Mouse (Mus musculus): ENCODE results near the gene Flg2. TPM values are rescaled to one million over a fixed set of nuclear protein-coding genes. Genes with fewer than 3 reads are reported as not detected.

Flg2 gene
- polyA plus RNA-seq (2017; shearing (Covaris generic)), result not detected

DNA sequence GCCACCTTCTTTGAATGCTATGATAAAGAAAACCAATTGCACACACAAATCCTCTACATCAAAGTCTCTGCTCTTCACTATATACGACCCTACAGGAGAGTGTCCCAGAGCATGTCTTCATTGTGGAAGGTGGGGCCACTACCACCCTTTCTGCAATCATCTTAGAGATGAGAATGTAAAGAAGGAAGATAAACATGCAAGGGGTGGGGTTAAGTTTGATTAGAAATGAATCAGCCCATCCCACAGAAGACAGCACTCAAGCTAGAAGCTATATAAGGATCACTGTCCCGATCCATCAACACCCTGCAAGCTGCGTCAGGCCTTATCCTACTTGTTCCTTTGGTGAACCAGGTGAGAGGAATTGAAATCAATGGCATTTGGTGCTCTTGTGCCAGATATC, at the start of gene Flg2:
Gene Flg2 (plus strand): TSS at position 301 of the 400 bp plus-strand sequence.
- ATAC-seq, result no peak

DNA sequence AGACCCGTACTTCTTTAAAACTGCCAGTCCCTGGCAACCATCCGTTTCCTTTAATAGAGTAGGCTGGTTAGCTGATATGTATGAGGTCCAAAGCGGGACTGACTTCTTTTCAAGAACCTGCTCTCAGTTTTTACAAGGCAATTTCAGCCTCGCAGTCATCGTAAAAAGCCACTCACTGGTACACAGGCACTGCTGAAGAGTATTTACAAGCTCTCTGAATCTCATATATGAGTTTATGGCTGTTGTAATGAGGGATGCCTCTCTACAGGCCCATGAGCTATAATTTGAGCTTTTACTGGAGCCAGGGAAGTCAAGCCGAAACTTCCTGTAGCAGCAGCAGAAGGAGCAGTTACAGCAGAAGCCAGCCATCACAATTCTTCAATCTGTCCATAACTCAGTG, 34.6 kb upstream of the Flg2 start:
- ATAC-seq, result no peak

DNA sequence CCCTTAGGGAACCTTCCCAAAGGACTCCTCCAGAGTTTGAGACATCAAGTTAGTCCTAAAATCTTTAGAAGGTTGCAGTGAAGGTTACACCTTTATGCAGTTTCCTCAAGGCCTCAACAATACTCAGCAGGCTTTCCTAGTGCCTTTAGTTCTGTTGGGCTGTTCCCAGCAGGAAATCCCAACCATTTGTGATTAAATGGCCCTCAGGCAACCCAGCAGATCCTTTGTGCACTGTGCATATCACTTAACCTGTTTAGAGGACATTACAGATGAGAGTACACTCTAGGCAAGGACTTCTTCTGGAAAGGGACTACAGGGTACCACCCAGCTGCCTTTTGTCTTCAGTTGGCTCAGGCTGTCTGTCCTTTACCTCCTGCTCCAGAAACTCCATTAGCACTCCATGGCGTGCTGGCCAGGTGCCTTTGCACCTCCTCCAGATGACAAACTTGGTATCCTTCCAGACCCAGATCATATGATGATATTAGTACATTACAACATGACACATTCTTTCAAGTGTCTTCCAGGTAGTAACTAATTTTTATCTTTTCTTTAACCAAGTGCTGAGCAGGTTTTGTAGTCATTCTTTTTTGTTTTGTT, 34.0 kb upstream of the Flg2 start:
- ATAC-seq, result no peak

DNA sequence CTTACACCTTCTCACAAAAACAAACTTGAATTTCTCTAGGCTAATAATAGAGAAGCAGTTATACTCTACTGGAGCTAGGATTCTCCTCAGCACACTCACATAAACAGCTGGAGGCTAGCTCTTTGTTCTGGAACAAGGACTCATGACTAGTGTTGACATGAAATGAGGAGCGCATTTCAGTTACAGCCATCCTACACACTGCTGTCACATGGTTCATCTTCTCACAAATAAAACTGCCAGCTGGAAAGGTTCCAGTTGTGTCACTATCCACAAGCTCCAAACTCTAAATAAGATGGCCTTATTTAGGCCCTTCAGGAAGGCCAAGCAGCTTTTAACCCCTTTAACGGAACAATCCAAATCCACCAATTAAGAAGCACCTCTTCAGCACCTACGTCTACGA, 16.2 kb upstream of the Flg2 start:
- ATAC-seq, result no peak

DNA sequence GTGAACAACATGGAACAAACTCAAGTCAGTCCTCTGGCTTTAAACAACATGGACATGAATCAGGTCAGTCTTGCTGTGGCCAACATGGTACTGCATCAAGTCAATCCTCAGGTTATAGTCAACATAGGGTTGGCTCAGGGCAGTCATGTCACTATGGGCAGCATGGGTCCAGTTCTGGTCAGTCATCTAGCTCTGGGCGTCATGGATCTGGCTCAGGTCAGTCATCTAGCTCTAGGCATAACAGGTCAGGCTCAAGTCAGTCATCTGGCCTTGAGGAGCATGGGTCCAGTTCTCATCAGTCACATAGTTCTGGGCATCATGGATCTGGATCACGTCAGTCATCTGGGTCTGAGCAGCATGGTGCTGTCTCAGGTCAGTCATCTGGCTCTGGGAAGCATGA, 4.9 kb downstream of the Flg2 start:
- ATAC-seq, result no peak

DNA sequence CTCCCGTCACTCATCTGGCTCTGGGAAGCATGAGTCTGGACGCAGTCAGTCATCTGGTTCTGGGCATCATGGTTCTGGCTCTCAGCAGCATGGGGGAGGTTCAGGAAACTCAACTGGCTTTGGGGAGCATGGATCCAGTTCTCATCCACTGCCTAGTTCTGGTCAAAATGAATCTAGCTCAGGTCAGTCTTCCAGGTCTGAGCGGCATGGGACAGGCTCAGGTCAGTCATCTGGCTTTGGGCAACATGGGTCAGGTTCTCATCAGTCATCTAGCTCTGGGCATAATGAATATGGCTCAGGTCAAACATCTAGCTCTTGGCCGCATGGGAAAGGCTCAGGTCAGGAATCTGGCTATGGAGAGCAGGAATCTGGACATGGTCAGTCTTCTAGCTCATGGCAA, 5.4 kb downstream of the Flg2 start:
- no peak for ATAC-seq

Other genes with a start within 250 kb of the Flg2 start
- not detected for gene Lce3d, start 239.9 kb upstream of the Flg2 start, polyA plus RNA-seq (2017; shearing (Covaris generic))
- not detected for gene Lce3e, start 230.2 kb upstream of the Flg2 start, polyA plus RNA-seq (2017; shearing (Covaris generic))
- not detected for gene Lce3f, start 205.1 kb upstream of the Flg2 start, polyA plus RNA-seq (2017; shearing (Covaris generic))
- not detected for gene Crct1, start 181.6 kb upstream of the Flg2 start, polyA plus RNA-seq (2017; shearing (Covaris generic))
- not detected for gene Lce1m, start 178.2 kb upstream of the Flg2 start, polyA plus RNA-seq (2017; shearing (Covaris generic))
- gene Gm4858, start 128.5 kb upstream of the Flg2 start, polyA plus RNA-seq (2017; shearing (Covaris generic)), result under 1 TPM in 1 of 2 experiments, not detected in 1; 0.19 TPM
- not detected for gene Crnn, start 52.5 kb upstream of the Flg2 start, polyA plus RNA-seq (2017; shearing (Covaris generic))
- gene Flg, start 76.2 kb downstream of the Flg2 start, polyA plus RNA-seq (2017; shearing (Covaris generic)), result not detected
- not detected for gene Hrnr, start 122.5 kb downstream of the Flg2 start, polyA plus RNA-seq (2017; shearing (Covaris generic))
- gene Rptn, start 196.4 kb downstream of the Flg2 start, polyA plus RNA-seq (2017; shearing (Covaris generic)), result not detected
- not detected for gene Tchh, start 245.1 kb downstream of the Flg2 start, polyA plus RNA-seq (2017; shearing (Covaris generic))

Data from CD4-positive, CD25-positive, alpha-beta regulatory T cell, adult 4 months (primary cell).